Mouse (Mus musculus) kidney, postnatal 0 days (tissue): Measurements from ENCODE around the gene Thoc5. TPM values are rescaled to one million over a fixed set of nuclear protein-coding genes. Genes with fewer than 3 reads are reported as not detected.

Source experiments
- ATAC-seq: fragments of 200-750 bp; cut with Nextera tagmentation; replicated peaks from 2 replicates; pipeline ENCODE4 v1.8.0; 2017; ENCODE audit warnings: low read depth, moderate number of reproducible peaks, moderate TSS enrichment, moderate library complexity; ENCODE audit not compliant: low FRiP score
- DNase-seq: peaks from one replicate; pipeline ENCODE4 v3.0.0-alpha.2; 2016; ENCODE audit warnings: low spot score
- H3K27ac ChIP-seq: fragments of 300-500 bp; sonication (generic); 2 replicates; pipeline ENCODE4 v1.5.1; 2014; ENCODE audit warnings: mild to moderate bottlenecking
- H3K27me3 ChIP-seq: fragments of 300-500 bp; sonication (generic); 2 replicates; pipeline ENCODE4 v1.6.1; 2014; ENCODE audit warnings: low read length, mixed read lengths; ENCODE audit not compliant: insufficient read depth
- H3K36me3 ChIP-seq: fragments of 300-500 bp; sonication (generic); 2 replicates; pipeline ENCODE4 v1.6.1; 2014; ENCODE audit warnings: low read length, mixed read lengths; ENCODE audit not compliant: insufficient read depth
- H3K4me1 ChIP-seq: fragments of 300-500 bp; sonication (generic); replicated peaks from 2 replicates; pipeline ENCODE4 v1.6.1; 2014; ENCODE audit warnings: antibody characterized with exemption, low read length, mixed read lengths; ENCODE audit not compliant: insufficient read depth
- H3K4me2 ChIP-seq: fragments of 300-500 bp; sonication (generic); 2 replicates; pipeline ENCODE4 v1.6.1; 2014; ENCODE audit warnings: mild to moderate bottlenecking, low read length, moderate library complexity, mixed read lengths
- H3K4me3 ChIP-seq: fragments of 300-500 bp; sonication (generic); replicated peaks from 2 replicates; pipeline ENCODE4 v1.5.1; 2014; ENCODE audit warnings: low read depth, low read length
- H3K9ac ChIP-seq: fragments of 300-500 bp; sonication (generic); 2 replicates; pipeline ENCODE4 v1.6.1; 2014; ENCODE audit warnings: low read depth, low read length
- H3K9me3 ChIP-seq: fragments of 300-500 bp; sonication (generic); replicated peaks from 2 replicates; pipeline ENCODE4 v1.6.1; 2016; ENCODE audit warnings: low read length, inconsistent platforms, mixed read lengths
- CTCF ChIP-seq: IDR thresholded peaks from 2 replicates; pipeline ENCODE4 v1.5.1; 2016; ENCODE audit warnings: antibody characterized with exemption, low read depth, mild to moderate bottlenecking, moderate library complexity
- WGBS: fragments of 180-500 bp; shearing (Covaris S2); extraction: QIAGEN DNeasy Blood & Tissue Kit; methylation state at CpG from one replicate; pipeline ENCODE4 v1.1.7; 2014; 5-methylcytosine and 5-hydroxymethylcytosine counted together
- polyA plus RNA-seq: library from polyadenylated mRNA; unstranded; fragments of >200 nt; fragmentation: Nextera tagmentation; extraction: Ambion mirVana; gene quantifications from 2 replicates; pipeline ENCODE4 v1.2.1, GENCODE M21; 2015

Thoc5 gene
- polyA plus RNA-seq, 1 experiment from 2014 or later: 27.3 TPM

GRCm38 (mm10) chr11:4874551-4874950 lies 20.6 kb upstream of the Thoc5 start:
- no peak for TF ChIP-seq CTCF

DNA sequence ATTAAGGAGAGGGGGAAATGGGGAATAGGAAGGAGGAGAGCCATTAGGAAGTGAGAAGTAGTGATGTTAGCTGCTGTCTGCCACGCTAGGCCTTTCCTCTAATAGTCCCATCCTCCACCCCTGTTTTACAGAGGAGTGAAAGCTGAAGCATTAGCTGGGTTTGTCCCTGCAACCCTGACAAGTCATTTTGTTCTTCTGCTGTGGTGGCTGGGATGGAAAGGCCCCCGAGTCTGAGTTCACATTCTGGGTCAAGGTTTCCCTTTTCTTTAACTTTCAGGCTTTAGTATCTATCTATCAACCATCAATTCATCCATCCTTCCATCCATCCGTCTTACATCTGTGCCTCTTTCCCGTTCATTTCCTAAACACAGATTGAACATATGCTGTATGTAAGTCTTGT lies 14.0 kb upstream of the Thoc5 start:
- H3K36me3 ChIP-seq: no peaks in the 10 kb centered on the region
- no peaks in the 10 kb centered on the region for H3K9me3 ChIP-seq
- no peak overlapping the region for H3K4me3 ChIP-seq
- no peak overlapping the region for H3K4me2 ChIP-seq
- DNase-seq (no peak), ATAC-seq (no peak)
- WGBS: 79% methylated on average over 4 of the region's 4 CpGs
- 0 out of 2 replicates have a peak, but pooled peaks cover 12% of the 10 kb centered on the region for H3K4me1 ChIP-seq
- H3K27ac ChIP-seq: no peak overlapping the region
- TF ChIP-seq CTCF: no peak
- H3K27me3 ChIP-seq: no peaks in the 10 kb centered on the region
- H3K9ac ChIP-seq: no peak overlapping the region

More at GRCm38 (mm10) chr11:4874551-4874950, 20.6 kb upstream of the Thoc5 start:
- peak overlapping the region; percentile 72 for H3K27ac ChIP-seq
- peak; percentile 69 for ATAC-seq
- DNase-seq: peak; percentile 16
- peak overlapping the region; percentile 69 for H3K4me3 ChIP-seq
- peak overlapping the region; percentile 87 for H3K4me2 ChIP-seq
- peak overlapping the region; percentile 73 for H3K9ac ChIP-seq
- 4% methylated on average over 10 of the region's 10 CpGs for WGBS
- no peaks in the 10 kb centered on the region for H3K27me3 ChIP-seq
- no peaks in the 10 kb centered on the region for H3K9me3 ChIP-seq
- no peaks in the 10 kb centered on the region for H3K36me3 ChIP-seq
- no peaks in the 10 kb centered on the region; the same call in 1 of the 2 replicates for H3K4me1 ChIP-seq

DNA sequence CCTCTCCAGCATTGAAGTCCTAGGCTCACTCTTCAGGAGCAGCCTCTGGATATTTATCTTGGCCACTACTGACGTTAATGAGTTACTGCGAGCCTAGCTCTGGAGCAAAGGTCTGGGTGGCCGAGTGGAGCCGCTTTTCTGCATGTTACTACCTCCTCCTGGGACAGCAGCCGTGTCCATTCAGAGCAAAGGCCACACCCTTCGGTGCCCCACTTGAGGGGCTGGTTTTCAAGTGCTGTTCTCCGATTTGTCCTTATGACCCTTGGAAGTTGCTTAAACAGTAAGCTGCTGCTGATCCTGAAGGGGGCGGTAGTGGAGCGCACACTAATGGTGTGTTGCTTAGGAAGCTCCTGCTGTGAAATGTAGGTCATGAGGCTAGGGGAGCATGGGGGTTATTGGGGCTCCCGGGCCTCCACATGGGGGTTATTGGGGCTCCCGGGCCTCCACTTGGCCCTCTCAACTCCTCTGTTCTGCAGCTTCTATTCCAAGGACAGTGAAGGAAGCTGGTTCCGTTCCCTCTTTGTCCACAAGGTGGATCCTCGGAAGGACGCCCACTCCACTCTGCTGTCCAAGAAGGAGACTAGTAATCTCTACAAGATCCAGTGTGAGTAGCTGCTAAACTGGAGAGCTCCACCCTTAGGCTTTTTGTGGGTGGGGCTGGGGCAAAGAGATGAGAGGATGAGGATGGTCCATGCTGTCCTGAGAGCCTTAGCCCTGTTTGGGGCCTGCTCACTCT lies 12.1 kb upstream of the Thoc5 start:
- DNase-seq (peak; percentile 89), ATAC-seq (peak; percentile 92)
- 33% methylated on average over 14 of the region's 14 CpGs for WGBS
- no peaks in the 10 kb centered on the region for H3K9me3 ChIP-seq
- TF ChIP-seq CTCF: peak; percentile 68
- no peak overlapping the region for H3K4me2 ChIP-seq
- no peak overlapping the region for H3K9ac ChIP-seq
- 0 out of 2 replicates have a peak, but pooled peaks cover 3% of the 10 kb centered on the region for H3K36me3 ChIP-seq
- H3K27ac ChIP-seq: peak overlapping the region; percentile 61
- H3K27me3 ChIP-seq: no peaks in the 10 kb centered on the region
- 0 out of 2 replicates have a peak, but pooled peaks cover 12% of the 10 kb centered on the region for H3K4me1 ChIP-seq
- no peak overlapping the region for H3K4me3 ChIP-seq

GRCm38 (mm10) chr11:4885385-4885903 lies 9.7 kb upstream of the Thoc5 start:
- Histone ChIP-seq H3K27ac (no peak overlapping the region), H3K27me3 (no peaks in the 10 kb centered on the region), H3K9me3 (no peaks in the 10 kb centered on the region), H3K4me3 (no peak overlapping the region), H3K9ac (no peak overlapping the region), H3K4me2 (no peak overlapping the region), H3K36me3 (0 out of 2 replicates have a peak, but pooled peaks cover 17% of the 10 kb centered on the region), H3K4me1 (0 out of 2 replicates have a peak, but pooled peaks cover 12% of the 10 kb centered on the region)
- 58% methylated on average over 2 of the region's 2 CpGs for WGBS
- TF ChIP-seq CTCF: peak; percentile 73
- peak; percentile 21 for DNase-seq
- ATAC-seq: no peak

- Histone ChIP-seq H3K27ac (no peak overlapping the region), H3K4me2 (no peak overlapping the region), H3K9me3 (no peaks in the 10 kb centered on the region), H3K36me3 (0 out of 2 replicates have a peak, but pooled peaks cover 25% of the 10 kb centered on the region), H3K4me3 (no peak overlapping the region), H3K9ac (no peak overlapping the region), H3K27me3 (no peaks in the 10 kb centered on the region), H3K4me1 (0 out of 2 replicates have a peak, but pooled peaks cover 10% of the 10 kb centered on the region)
- WGBS: 90% methylated on average over 3 of the region's 3 CpGs
- no peak for TF ChIP-seq CTCF
- DNase-seq (no peak), ATAC-seq (no peak)
Measured at GRCm38 (mm10) chr11:4886987-4887386, 8.1 kb upstream of the Thoc5 start.

GRCm38 (mm10) chr11:4900437-4900836 lies 5.3 kb downstream of the Thoc5 start:
- ATAC-seq (no peak), DNase-seq (no peak)
- Histone ChIP-seq H3K27ac (no peak overlapping the region), H3K27me3 (no peaks in the 10 kb centered on the region), H3K4me1 (peaks cover 5% of the 10 kb centered on the region), H3K4me2 (no peak overlapping the region), H3K4me3 (no peak overlapping the region), H3K36me3 (peaks cover 20% of the 10 kb centered on the region), H3K9ac (no peak overlapping the region), H3K9me3 (no peaks in the 10 kb centered on the region)
- peak; percentile 61 for TF ChIP-seq CTCF
- WGBS: 73% methylated on average over 5 of the region's 5 CpGs
